Mouse (Mus musculus) hindbrain, embryonic 13.5 days (tissue): ENCODE measurements around the gene Ttc17. TPM values are rescaled to one million over a fixed set of nuclear protein-coding genes. Genes with fewer than 3 reads are reported as not detected.

Source experiments
- ATAC-seq: fragments of 200-750 bp; cut with Nextera tagmentation; 2 replicates; pipeline ENCODE4 v1.8.0; 2017; ENCODE audit warnings: moderate TSS enrichment; ENCODE audit not compliant: low FRiP score
- H3K27ac ChIP-seq: fragments of 300-500 bp; sonication (generic); 2 replicates; pipeline ENCODE4 v1.5.1; 2015; ENCODE audit warnings: inconsistent platforms, mild to moderate bottlenecking, moderate library complexity
- H3K27me3 ChIP-seq: fragments of 300-500 bp; sonication (generic); 2 replicates; pipeline ENCODE4 v1.6.1; 2015; ENCODE audit warnings: mild to moderate bottlenecking, inconsistent platforms
- H3K36me3 ChIP-seq: fragments of 300-500 bp; sonication (generic); 2 replicates; pipeline ENCODE4 v1.6.1; 2015; ENCODE audit warnings: mild to moderate bottlenecking, inconsistent platforms
- H3K4me1 ChIP-seq: fragments of 300-500 bp; sonication (generic); replicated peaks from 2 replicates; pipeline ENCODE4 v1.6.1; 2015; ENCODE audit warnings: inconsistent platforms
- H3K4me2 ChIP-seq: fragments of 300-500 bp; sonication (generic); 2 replicates; pipeline ENCODE4 v1.6.1; 2015; ENCODE audit warnings: inconsistent platforms, mild to moderate bottlenecking, moderate library complexity
- H3K4me3 ChIP-seq: fragments of 300-500 bp; sonication (generic); 2 replicates; pipeline ENCODE4 v1.5.1; 2015; ENCODE audit warnings: mild to moderate bottlenecking, inconsistent platforms
- H3K9ac ChIP-seq: fragments of 300-500 bp; sonication (generic); 2 replicates; pipeline ENCODE4 v1.6.1; 2015; ENCODE audit warnings: mild to moderate bottlenecking, inconsistent platforms
- H3K9me3 ChIP-seq: fragments of 300-500 bp; sonication (generic); 2 replicates; pipeline ENCODE4 v1.6.1; 2016; ENCODE audit warnings: inconsistent platforms
- WGBS: fragments of 180-500 bp; shearing (Covaris S2); methylation state at CpG from one replicate; pipeline ENCODE4 v1.1.7; 2015; 5-methylcytosine and 5-hydroxymethylcytosine counted together
- polyA plus RNA-seq: library from polyadenylated mRNA; unstranded; fragments of >200 nt; fragmentation: Nextera tagmentation; extraction: Ambion mirVana; gene quantifications from 2 replicates; pipeline ENCODE4 v1.2.1, GENCODE M21; 2015

Ttc17 gene
- polyA plus RNA-seq, 1 experiment from 2014 or later, result 21.8 TPM

DNA sequence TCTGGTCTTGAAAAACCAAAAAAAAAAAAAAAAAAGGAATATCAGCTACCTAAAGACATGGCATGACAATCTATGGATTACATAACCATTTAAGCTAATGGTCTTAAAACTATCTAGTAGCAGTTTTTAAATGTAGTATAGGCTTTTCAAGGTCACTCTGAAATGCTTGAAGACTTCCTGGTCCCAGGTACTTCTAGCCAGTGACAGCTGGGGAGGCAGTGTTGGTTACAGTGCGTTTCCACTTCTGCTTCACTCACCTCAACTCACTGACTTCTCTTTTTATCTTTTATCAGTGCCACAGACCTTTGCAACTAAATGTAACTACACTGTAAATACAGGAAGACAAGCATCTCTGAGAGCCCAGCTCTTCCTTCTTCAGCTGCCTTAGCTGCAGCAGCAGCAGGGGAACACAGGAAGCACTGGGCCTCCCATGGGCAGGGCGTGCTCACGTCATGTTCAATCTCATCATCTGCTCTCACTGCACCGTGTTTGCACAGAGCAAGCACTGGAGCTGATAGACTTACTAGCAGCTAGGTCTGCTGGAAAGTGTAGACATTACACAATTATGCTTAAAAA lies 46.0 kb downstream of the Ttc17 start:
- H3K4me2 ChIP-seq, result no peak overlapping the region
- H3K9me3 ChIP-seq, result no peaks in the 10 kb centered on the region
- H3K9ac ChIP-seq, result no peak overlapping the region
- H3K4me3 ChIP-seq, result no peak overlapping the region
- no peaks in the 10 kb centered on the region for H3K4me1 ChIP-seq
- WGBS, result 90% methylated on average over 4 of the region's 4 CpGs
- no peak for ATAC-seq
- H3K27me3 ChIP-seq, result no peaks in the 10 kb centered on the region
- H3K27ac ChIP-seq, result no peak overlapping the region
- peaks cover 95% of the 10 kb centered on the region for H3K36me3 ChIP-seq

DNA sequence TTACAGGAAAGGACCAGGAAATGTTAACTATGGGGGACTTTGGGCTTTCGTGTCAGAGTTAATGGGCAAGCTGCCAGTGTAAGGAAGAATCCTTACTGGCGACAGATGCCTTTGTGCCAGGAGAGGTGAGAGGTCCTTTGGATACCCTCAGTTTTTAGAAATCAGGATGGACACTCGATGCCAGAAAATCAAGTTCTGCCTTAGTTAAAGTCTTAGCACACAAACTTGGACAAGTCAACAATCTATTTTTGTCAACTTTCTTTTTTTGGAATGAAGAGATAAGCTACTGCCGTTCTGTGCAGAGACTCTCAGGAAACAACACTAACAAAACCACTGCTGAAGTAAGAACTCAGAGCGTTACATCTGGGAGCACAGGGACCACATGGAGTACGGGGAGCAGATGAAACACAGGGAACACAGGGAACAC lies 58.3 kb downstream of the Ttc17 start:
- no peaks in the 10 kb centered on the region for H3K4me1 ChIP-seq
- peaks cover 45% of the 10 kb centered on the region for H3K36me3 ChIP-seq
- H3K27ac ChIP-seq, result no peak overlapping the region
- no peaks in the 10 kb centered on the region for H3K27me3 ChIP-seq
- no peak for ATAC-seq
- no peaks in the 10 kb centered on the region for H3K9me3 ChIP-seq
- H3K9ac ChIP-seq, result no peak overlapping the region
- WGBS, result 81% methylated on average over 6 of the region's 6 CpGs
- H3K4me3 ChIP-seq, result no peak overlapping the region
- no peak overlapping the region for H3K4me2 ChIP-seq

DNA sequence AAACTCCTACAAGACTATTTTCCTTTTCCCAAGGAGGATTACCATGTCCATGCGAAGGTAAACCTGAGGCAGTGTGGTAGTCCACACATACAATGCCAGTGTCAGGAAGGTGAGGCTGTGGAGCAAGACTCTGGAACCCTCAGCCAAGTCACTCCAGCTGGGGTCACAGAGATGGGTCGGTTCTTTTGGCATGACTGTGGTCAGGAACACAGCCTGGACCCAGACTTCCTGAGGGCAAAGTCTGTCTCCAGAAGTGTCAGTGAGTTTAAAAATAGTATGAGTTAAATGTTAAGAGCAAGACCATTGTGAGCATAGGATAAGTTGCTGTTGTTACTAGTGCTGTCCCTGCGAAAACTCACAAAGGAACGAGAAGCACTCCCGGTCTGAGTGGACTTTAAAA lies 59.7 kb downstream of the Ttc17 start:
- no peaks in the 10 kb centered on the region for H3K27me3 ChIP-seq
- no peak overlapping the region for H3K27ac ChIP-seq
- H3K9ac ChIP-seq, result no peak overlapping the region
- peaks cover 54% of the 10 kb centered on the region for H3K36me3 ChIP-seq
- no peak overlapping the region for H3K4me2 ChIP-seq
- WGBS, result 93% methylated on average over 5 of the region's 5 CpGs
- no peaks in the 10 kb centered on the region for H3K4me1 ChIP-seq
- ATAC-seq, result no peak
- no peaks in the 10 kb centered on the region for H3K9me3 ChIP-seq
- H3K4me3 ChIP-seq, result no peak overlapping the region

DNA sequence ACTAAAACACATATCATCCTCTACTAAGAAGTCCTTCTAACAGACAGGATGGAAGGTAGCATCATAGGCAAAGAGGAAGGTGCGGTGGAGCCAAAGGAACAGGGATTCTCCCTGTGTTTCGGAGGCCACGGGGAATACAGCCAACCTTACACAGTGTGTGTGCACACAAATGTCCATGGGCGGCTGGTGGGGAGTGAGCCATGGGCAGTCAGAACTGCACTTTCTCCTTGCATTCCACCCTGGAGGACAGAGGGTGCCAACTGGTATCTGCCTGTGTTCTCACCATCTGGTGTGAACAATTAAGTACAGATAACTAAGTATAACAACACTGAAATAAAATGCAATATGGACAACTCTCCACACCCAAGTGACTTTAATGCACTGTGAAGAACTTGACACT lies 61.9 kb downstream of the Ttc17 start:
- no peak overlapping the region for H3K9ac ChIP-seq
- no peak overlapping the region for H3K4me2 ChIP-seq
- H3K27me3 ChIP-seq, result no peaks in the 10 kb centered on the region
- H3K4me3 ChIP-seq, result no peak overlapping the region
- H3K36me3 ChIP-seq, result peaks cover 64% of the 10 kb centered on the region
- WGBS, result 97% methylated on average over 4 of the region's 4 CpGs
- H3K4me1 ChIP-seq, result no peaks in the 10 kb centered on the region
- no peaks in the 10 kb centered on the region for H3K9me3 ChIP-seq
- no peak overlapping the region for H3K27ac ChIP-seq
- ATAC-seq, result no peak

DNA sequence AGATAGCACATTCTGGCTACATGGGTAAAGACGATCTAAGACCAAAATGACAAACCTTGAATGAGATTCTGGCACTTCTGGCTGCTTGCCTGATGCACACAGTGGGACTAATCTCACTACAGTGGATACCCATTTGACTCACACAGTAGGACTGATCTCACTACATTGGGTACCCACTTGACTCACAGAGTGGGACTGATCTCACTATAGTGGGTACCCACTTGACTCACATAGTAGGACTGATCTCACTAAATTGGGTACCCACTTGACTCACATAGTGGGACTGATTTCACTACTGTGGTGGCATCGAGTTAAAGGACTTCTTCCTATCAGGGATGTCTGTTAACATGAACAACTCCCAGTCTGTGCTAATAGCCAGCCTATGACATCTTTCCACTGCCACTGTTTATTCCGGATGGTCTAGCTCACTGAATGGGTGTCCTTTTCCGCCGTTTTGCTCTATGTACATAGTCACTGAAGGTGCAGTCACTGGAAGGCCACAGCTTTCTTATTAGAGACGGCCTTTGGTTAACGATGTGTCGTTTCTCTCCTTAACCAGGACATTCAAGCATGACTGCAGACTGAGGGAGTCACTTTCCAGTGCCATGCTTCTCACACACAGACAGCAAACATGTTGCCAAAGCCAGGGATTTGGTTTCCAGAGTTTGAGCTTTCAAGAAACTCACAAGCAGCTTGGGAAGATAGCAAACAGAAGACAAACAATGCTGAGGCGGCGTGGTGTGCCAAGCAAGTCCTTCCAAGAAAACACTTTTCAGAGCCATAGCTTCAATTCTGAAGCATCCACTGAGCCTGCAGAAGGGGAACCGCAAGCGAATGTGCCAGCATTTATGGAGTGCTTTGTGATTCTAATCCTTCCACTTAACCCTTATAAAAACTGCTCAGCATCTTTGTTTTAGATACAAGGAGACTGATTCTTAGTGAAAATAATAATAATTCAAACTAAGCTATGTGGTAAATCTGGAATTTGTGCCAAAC lies 62.9 kb downstream of the Ttc17 start:
- no peak for ATAC-seq
- H3K4me3 ChIP-seq, result no peak overlapping the region
- 70% methylated on average over 12 of the region's 12 CpGs for WGBS
- H3K36me3 ChIP-seq, result peaks cover 67% of the 10 kb centered on the region
- no peak overlapping the region for H3K9ac ChIP-seq
- H3K27ac ChIP-seq, result no peak overlapping the region
- H3K4me2 ChIP-seq, result no peak overlapping the region
- H3K27me3 ChIP-seq, result no peaks in the 10 kb centered on the region
- no peaks in the 10 kb centered on the region for H3K4me1 ChIP-seq
- no peaks in the 10 kb centered on the region for H3K9me3 ChIP-seq

DNA sequence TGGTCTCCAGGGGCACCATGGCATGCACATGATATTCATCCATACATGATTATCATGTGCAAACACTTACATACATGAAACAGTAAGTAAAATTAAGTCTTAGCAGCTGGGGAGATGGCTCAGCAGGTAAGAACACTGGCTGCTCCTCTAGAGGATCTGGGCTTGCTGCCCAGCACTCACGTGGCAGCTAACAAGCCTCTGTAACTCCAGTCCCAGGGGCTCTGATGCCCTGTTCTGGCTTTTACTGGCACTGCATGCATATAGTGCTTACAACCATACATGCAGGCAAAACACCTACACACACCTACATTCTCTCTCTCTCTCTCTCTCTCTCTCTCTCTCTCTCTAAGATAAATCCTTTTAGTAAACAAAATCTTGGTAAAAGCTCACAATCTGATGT lies 65.7 kb downstream of the Ttc17 start:
- WGBS, result 65% methylated on average over 1 of the region's 1 CpGs
- Histone ChIP-seq H3K4me3 (no peak overlapping the region), H3K36me3 (peaks cover 80% of the 10 kb centered on the region), H3K9me3 (no peaks in the 10 kb centered on the region), H3K4me1 (no peaks in the 10 kb centered on the region), H3K27ac (no peak overlapping the region), H3K9ac (no peak overlapping the region), H3K4me2 (no peak overlapping the region), H3K27me3 (no peaks in the 10 kb centered on the region)
- no peak for ATAC-seq

DNA sequence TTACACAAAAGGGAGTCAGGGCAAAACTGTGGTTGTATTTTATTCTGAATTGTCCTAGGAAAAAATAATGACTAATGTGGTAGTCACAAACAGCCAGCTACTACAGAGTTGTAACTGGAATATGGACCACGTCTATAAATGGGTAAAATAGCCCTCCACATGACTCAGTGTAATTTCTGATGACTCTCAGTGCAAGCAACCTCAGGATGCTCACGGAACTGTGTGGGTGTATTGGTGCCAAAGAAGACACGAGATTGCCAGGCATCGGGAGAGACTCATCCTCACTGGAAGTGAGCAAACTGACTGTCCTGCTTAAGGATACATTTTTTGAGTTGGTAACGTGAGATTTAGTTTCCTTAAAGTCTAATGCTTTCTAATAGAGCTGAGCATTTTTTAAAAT lies 67.0 kb downstream of the Ttc17 start:
- Histone ChIP-seq H3K4me1 (no peaks in the 10 kb centered on the region), H3K4me2 (no peak overlapping the region), H3K27ac (no peak overlapping the region), H3K9ac (no peak overlapping the region), H3K4me3 (no peak overlapping the region), H3K9me3 (no peaks in the 10 kb centered on the region), H3K36me3 (peaks cover 83% of the 10 kb centered on the region), H3K27me3 (no peaks in the 10 kb centered on the region)
- ATAC-seq, result no peak
- WGBS, result 95% methylated on average over 5 of the region's 5 CpGs

DNA sequence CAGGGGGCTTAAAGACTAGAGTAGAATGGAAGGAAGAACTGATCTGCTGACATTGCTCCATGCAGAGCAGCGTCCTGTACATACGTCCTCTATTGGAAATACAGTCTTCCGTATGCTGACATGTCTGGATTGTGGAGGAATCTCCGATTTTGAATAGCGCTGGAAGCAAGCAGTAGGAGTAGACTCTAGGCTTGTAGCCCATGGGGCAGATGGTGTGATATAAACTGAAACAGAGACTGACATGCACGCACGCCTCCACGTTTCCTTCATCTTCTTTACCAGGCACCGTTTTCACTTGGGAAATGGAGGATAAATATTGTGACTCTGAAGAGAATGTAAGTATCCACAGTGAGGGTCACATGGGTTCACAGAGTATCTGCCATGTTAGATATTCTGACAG lies 70.2 kb downstream of the Ttc17 start:
- H3K4me1 ChIP-seq, result no peaks in the 10 kb centered on the region
- H3K9ac ChIP-seq, result no peak overlapping the region
- H3K9me3 ChIP-seq, result no peaks in the 10 kb centered on the region
- no peak overlapping the region for H3K27ac ChIP-seq
- no peak overlapping the region for H3K4me2 ChIP-seq
- no peaks in the 10 kb centered on the region for H3K27me3 ChIP-seq
- no peak overlapping the region for H3K4me3 ChIP-seq
- H3K36me3 ChIP-seq, result peaks cover 81% of the 10 kb centered on the region
- 94% methylated on average over 9 of the region's 9 CpGs for WGBS
- ATAC-seq, result no peak

DNA sequence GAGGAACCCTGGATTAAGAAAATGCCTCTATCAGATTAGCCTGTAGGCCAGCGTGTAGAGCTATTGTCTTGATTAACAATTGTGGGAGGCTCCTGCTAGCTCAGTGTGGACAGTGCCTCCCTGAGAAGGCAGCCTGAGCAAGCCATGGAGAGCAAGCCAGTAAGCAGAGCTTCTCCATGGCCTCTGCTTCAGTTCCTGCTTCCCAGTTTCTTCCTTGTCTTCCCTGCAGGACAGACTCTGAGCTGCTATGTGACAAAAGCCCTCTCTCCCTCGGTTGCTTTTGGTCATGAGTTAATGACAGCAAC lies 71.8 kb downstream of the Ttc17 start:
- Histone ChIP-seq H3K27ac (no peak overlapping the region), H3K9me3 (no peaks in the 10 kb centered on the region), H3K36me3 (peaks cover 82% of the 10 kb centered on the region), H3K4me3 (no peak overlapping the region), H3K27me3 (no peaks in the 10 kb centered on the region), H3K4me1 (no peaks in the 10 kb centered on the region), H3K9ac (no peak overlapping the region), H3K4me2 (no peak overlapping the region)
- WGBS, result 40% methylated on average over 2 of the region's 2 CpGs
- ATAC-seq, result no peak

DNA sequence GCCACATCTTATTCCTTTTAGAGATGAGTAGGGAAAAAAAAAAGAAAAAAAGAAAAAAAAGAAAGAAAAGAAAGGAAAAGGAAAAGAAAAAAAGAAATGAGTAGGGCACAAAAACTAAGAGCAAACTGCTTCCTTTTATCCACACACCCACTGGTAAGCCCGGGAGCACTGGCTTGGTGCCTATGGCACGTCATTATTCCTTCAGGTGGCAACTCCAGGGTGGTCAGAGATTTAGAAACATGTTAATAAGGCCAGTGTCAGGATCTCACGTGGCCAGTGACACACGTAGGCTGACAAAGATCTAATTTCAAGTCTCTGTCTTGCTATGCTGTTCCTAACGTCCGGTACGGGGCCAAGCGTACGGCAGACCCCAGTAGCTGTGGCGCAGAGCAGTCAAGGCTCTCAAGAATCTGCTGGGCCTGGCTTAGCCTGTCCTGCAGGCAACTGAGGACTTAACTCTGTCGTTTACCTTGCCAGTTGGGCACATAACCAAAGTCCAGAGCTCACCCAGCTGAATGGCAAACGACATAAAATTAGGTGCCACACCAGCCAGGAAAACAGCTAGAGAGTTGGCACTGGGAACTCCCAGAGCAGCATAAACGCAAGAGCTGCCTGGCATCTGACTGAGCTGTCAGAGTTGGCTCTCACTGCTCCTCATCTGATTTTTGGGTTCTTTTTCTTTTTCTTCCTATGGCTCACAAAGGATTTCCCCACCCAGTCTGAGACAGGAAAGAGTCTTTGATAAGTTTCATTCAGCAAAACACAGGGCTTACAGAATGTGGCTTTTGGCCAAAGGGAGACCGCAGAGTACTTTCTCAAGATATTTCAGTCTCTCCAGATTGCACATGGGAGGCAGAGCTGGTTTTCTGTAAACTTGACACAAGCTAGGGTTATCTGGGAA lies 72.4 kb downstream of the Ttc17 start:
- Histone ChIP-seq H3K4me2 (no peak overlapping the region), H3K27ac (no peak overlapping the region), H3K9ac (no peak overlapping the region), H3K9me3 (no peaks in the 10 kb centered on the region), H3K4me3 (no peak overlapping the region), H3K36me3 (peaks cover 86% of the 10 kb centered on the region), H3K27me3 (no peaks in the 10 kb centered on the region), H3K4me1 (no peaks in the 10 kb centered on the region)
- 90% methylated on average over 14 of the region's 14 CpGs for WGBS
- ATAC-seq, result no peak

DNA sequence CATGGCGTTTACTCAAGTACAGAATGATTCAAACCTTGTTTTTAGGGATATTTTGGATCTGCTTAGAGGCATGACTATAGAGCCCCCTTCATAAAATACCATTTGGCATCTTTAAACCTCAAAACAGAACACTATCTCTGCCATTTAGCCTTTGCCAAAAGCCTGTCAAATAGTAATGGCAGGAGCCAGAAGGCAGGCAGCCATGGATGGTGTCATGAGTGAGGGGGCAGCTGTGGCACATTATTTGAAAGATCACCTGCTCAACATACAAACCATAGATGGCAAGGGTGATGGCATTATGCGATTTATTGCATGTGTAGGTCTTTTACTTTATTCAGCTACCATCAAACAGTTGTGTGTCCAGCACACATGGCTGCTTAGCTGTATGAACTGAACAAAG lies 73.4 kb downstream of the Ttc17 start:
- Histone ChIP-seq H3K27me3 (no peaks in the 10 kb centered on the region), H3K36me3 (peaks cover 90% of the 10 kb centered on the region), H3K4me2 (no peak overlapping the region), H3K9me3 (no peaks in the 10 kb centered on the region), H3K4me1 (no peaks in the 10 kb centered on the region), H3K27ac (no peak overlapping the region), H3K4me3 (no peak overlapping the region), H3K9ac (no peak overlapping the region)
- no peak for ATAC-seq
- 96% methylated on average over 2 of the region's 2 CpGs for whole genome bisulfite sequencing

DNA sequence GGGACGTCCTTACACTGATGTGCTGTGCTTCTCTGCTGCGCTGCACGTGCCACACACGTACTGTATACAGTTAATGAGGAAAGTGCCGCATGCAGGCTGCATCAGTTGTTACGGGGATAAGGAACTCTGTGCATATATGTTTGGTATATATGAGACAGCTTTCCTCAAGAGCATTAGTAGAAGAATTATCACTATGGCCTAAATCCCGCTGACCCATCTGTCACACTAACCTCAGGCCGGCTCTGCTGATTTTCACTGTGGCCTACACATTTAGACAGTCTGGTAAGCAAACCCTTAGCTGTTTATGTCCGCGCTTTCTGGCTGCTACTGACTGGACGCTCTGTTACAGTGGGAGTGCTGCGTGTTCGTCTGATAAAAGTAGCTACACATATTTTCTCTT lies 77.2 kb downstream of the Ttc17 start:
- Histone ChIP-seq H3K27ac (no peak overlapping the region), H3K9ac (no peak overlapping the region), H3K36me3 (peaks cover 85% of the 10 kb centered on the region), H3K9me3 (no peaks in the 10 kb centered on the region), H3K27me3 (no peaks in the 10 kb centered on the region), H3K4me2 (no peak overlapping the region), H3K4me1 (no peaks in the 10 kb centered on the region), H3K4me3 (no peak overlapping the region)
- ATAC-seq, result no peak
- 97% methylated on average over 13 of the region's 13 CpGs for WGBS
